In the genomic region with DNA sequence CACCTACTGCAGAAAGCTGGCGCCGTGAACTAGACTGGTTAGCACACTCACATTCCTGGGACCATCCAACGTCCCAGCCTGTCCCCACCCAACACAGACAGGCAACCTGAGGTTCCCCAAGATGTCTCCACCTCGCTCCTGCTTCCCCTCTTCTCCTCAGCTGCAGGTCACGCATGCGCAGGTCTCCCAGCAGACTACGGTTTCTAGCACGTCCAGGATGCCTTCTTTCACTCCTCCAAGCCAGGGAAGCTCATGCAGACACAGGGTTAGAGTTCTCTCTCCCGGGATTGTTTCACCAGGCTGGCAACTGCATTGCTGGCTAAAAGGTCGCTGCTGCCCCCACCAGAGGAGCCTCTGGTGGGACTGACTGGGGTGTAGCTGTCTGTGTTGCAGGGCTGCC, we compare ENCODE assay signal across 22 mouse cellular contexts. TPM values are rescaled to one million over a fixed set of nuclear protein-coding genes. Genes with fewer than 3 reads are reported as not detected.
DNase-seq lines count a peak whose midpoint lies in the region; ATAC-seq and TF ChIP-seq lines count a peak whose summit lies in the region.
"Had no signal": no experiment of that assay in that cellular context is flagged by ENCODE, and none has a peak within 500 bp of the region (broad histone marks: within the 10 kb centered on the region; RNA-seq: fewer than 3 reads in every experiment).

No protein-coding gene starts in this region.

- TF ChIP-seq CTCF in olfactory bulb, adult 2 months (IDR thresholded peaks at IDR 0.05; ENCODE audit: insufficient read depth, low read depth, low read length) = 0 out of 2 replicates have a peak, but pooled peaks have one; percentile 7

- 0 out of 2 replicates have a peak overlapping the region, but pooled peaks have one; percentile 17 for H3K27ac ChIP-seq in embryonic facial prominence, embryonic 15.5 days (replicated peaks)
- no peak overlapping the region for H3K27ac ChIP-seq in embryonic facial prominence, embryonic 10.5 days (replicated peaks)
- H3K27ac ChIP-seq in heart, embryonic 16.5 days (ENCODE audit: low read length) = no peak overlapping the region
- H3K27ac ChIP-seq in midbrain, embryonic 12.5 days (replicated peaks) = no peak overlapping the region
- no peak overlapping the region for H3K27ac ChIP-seq in midbrain, embryonic 15.5 days
- H3K27ac ChIP-seq in olfactory bulb, adult 2 months (ENCODE audit: insufficient read depth, low read depth, low read length) = no peak overlapping the region
- H3K27ac ChIP-seq in kidney, embryonic 15.5 days = no peak overlapping the region
- H3K27ac ChIP-seq: heart, embryonic 15.5 days; hindbrain, embryonic 12.5 days; stomach, embryonic 15.5 days had no signal

- H3K4me3 ChIP-seq in embryonic facial prominence, embryonic 15.5 days (replicated peaks) = no peak overlapping the region
- no peak overlapping the region for H3K4me3 ChIP-seq in embryonic facial prominence, embryonic 10.5 days
- no peak overlapping the region for H3K4me3 ChIP-seq in heart, embryonic 16.5 days (ENCODE audit: low read length)
- no peak overlapping the region for H3K4me3 ChIP-seq in midbrain, embryonic 12.5 days
- H3K4me3 ChIP-seq in midbrain, embryonic 15.5 days = no peak overlapping the region
- no peak overlapping the region for H3K4me3 ChIP-seq in olfactory bulb, adult 2 months (ENCODE audit: insufficient read depth, low read depth, low read length)
- H3K4me3 ChIP-seq in kidney, embryonic 15.5 days (replicated peaks) = no peak overlapping the region
- H3K4me3 ChIP-seq: heart, embryonic 15.5 days; hindbrain, embryonic 12.5 days; stomach, embryonic 15.5 days had no signal

- TF ChIP-seq POLR2A in olfactory bulb, adult 2 months (IDR thresholded peaks at IDR 0.05; ENCODE audit: insufficient read depth, low read depth, low read length) = no peak

- peaks cover 65% of the 10 kb centered on the region for H3K4me1 ChIP-seq in embryonic facial prominence, embryonic 15.5 days
- peaks cover 77% of the 10 kb centered on the region for H3K4me1 ChIP-seq in embryonic facial prominence, embryonic 10.5 days
- H3K4me1 ChIP-seq in heart, embryonic 16.5 days (ENCODE audit: control insufficient read depth, insufficient read depth, low read length) = peaks cover 44% of the 10 kb centered on the region
- peaks cover 31% of the 10 kb centered on the region for H3K4me1 ChIP-seq in midbrain, embryonic 12.5 days
- H3K4me1 ChIP-seq in midbrain, embryonic 15.5 days = peaks cover 12% of the 10 kb centered on the region
- H3K4me1 ChIP-seq in olfactory bulb, adult 2 months (ENCODE audit: control insufficient read depth, insufficient read depth, low read length) = peaks cover 21% of the 10 kb centered on the region
- peaks cover 52% of the 10 kb centered on the region for H3K4me1 ChIP-seq in kidney, embryonic 15.5 days

- 73% methylated on average over 10 of the region's 10 CpGs for WGBS in embryonic facial prominence, embryonic 15.5 days
- 74% methylated on average over 10 of the region's 10 CpGs for WGBS in embryonic facial prominence, embryonic 10.5 days
- 71% methylated on average over 10 of the region's 10 CpGs for WGBS in heart, embryonic 16.5 days
- WGBS in midbrain, embryonic 12.5 days = 68% methylated on average over 10 of the region's 10 CpGs
- 78% methylated on average over 10 of the region's 10 CpGs for WGBS in midbrain, embryonic 15.5 days
- 90% methylated on average over 10 of the region's 10 CpGs for WGBS in olfactory bulb, adult 2 months
- WGBS in kidney, embryonic 15.5 days = 77% methylated on average over 10 of the region's 10 CpGs

- H3K36me3 ChIP-seq in embryonic facial prominence, embryonic 15.5 days = no peaks in the 10 kb centered on the region
- peaks cover 3% of the 10 kb centered on the region; the same call in 1 of the 2 replicates for H3K36me3 ChIP-seq in embryonic facial prominence, embryonic 10.5 days (replicated peaks)
- no peaks in the 10 kb centered on the region for H3K36me3 ChIP-seq in heart, embryonic 16.5 days (ENCODE audit: control insufficient read depth, insufficient read depth)
- no peaks in the 10 kb centered on the region for H3K36me3 ChIP-seq in midbrain, embryonic 12.5 days
- H3K36me3 ChIP-seq in midbrain, embryonic 15.5 days (replicated peaks) = no peaks in the 10 kb centered on the region
- H3K36me3 ChIP-seq in kidney, embryonic 15.5 days = no peaks in the 10 kb centered on the region
- H3K36me3 ChIP-seq: heart, embryonic 15.5 days; hindbrain, embryonic 12.5 days; stomach, embryonic 15.5 days had no signal

- H3K27me3 ChIP-seq in embryonic facial prominence, embryonic 15.5 days = no peaks in the 10 kb centered on the region
- no peaks in the 10 kb centered on the region for H3K27me3 ChIP-seq in embryonic facial prominence, embryonic 10.5 days (replicated peaks; ENCODE audit: low read depth, poor library complexity, severe bottlenecking)
- no peaks in the 10 kb centered on the region for H3K27me3 ChIP-seq in heart, embryonic 16.5 days (ENCODE audit: control insufficient read depth, insufficient read depth, low read length)
- peaks cover 13% of the 10 kb centered on the region; the same call in 1 of the 2 replicates for H3K27me3 ChIP-seq in midbrain, embryonic 12.5 days
- H3K27me3 ChIP-seq in midbrain, embryonic 15.5 days (replicated peaks) = no peaks in the 10 kb centered on the region
- no peaks in the 10 kb centered on the region for H3K27me3 ChIP-seq in kidney, embryonic 15.5 days
- H3K27me3 ChIP-seq: heart, embryonic 15.5 days; hindbrain, embryonic 12.5 days; stomach, embryonic 15.5 days had no signal

- intact Hi-C loops in heart, postnatal 25 days (cut with DNase I) = no loop called here

- ATAC-seq in embryonic facial prominence, embryonic 15.5 days (ENCODE audit: insufficient number of reproducible peaks, low FRiP score, low TSS enrichment, low read depth) = no peak
- no peak for ATAC-seq in heart, embryonic 16.5 days (replicated peaks; ENCODE audit: extremely low read depth, insufficient read depth, low FRiP score)
- no peak for ATAC-seq in midbrain, embryonic 12.5 days (ENCODE audit: low FRiP score, low read depth)
- no peak for ATAC-seq in midbrain, embryonic 15.5 days (replicated peaks)
- no peak for ATAC-seq in kidney, embryonic 15.5 days (replicated peaks; ENCODE audit: low FRiP score)
- ATAC-seq: midbrain, embryonic 16.5 days had no signal

- no peak overlapping the region for H3K4me2 ChIP-seq in embryonic facial prominence, embryonic 15.5 days (replicated peaks)
- no peak overlapping the region for H3K4me2 ChIP-seq in heart, embryonic 16.5 days (ENCODE audit: low read depth, low read length)
- H3K4me2 ChIP-seq in midbrain, embryonic 12.5 days (replicated peaks) = no peak overlapping the region
- no peak overlapping the region for H3K4me2 ChIP-seq in midbrain, embryonic 15.5 days
- H3K4me2 ChIP-seq in kidney, embryonic 15.5 days = no peak overlapping the region
- H3K4me2 ChIP-seq: heart, embryonic 15.5 days; hindbrain, embryonic 12.5 days; stomach, embryonic 15.5 days had no signal

- no peak overlapping the region for H3K9ac ChIP-seq in embryonic facial prominence, embryonic 15.5 days
- 0 out of 2 replicates have a peak overlapping the region, but pooled peaks have one; percentile 13 for H3K9ac ChIP-seq in heart, embryonic 16.5 days (ENCODE audit: low read length)
- 0 out of 2 replicates have a peak overlapping the region, but pooled peaks have one; percentile 11 for H3K9ac ChIP-seq in midbrain, embryonic 12.5 days (replicated peaks)
- no peak overlapping the region for H3K9ac ChIP-seq in midbrain, embryonic 15.5 days
- H3K9ac ChIP-seq in kidney, embryonic 15.5 days = no peak overlapping the region
- H3K9ac ChIP-seq: heart, embryonic 15.5 days; hindbrain, embryonic 12.5 days; stomach, embryonic 15.5 days had no signal

- H3K9me3 ChIP-seq in embryonic facial prominence, embryonic 15.5 days (replicated peaks) = no peaks in the 10 kb centered on the region
- no peaks in the 10 kb centered on the region for H3K9me3 ChIP-seq in embryonic facial prominence, embryonic 10.5 days
- no peaks in the 10 kb centered on the region for H3K9me3 ChIP-seq in heart, embryonic 16.5 days (replicated peaks; ENCODE audit: control insufficient read depth, low read length)
- H3K9me3 ChIP-seq in midbrain, embryonic 12.5 days = no peaks in the 10 kb centered on the region
- H3K9me3 ChIP-seq in midbrain, embryonic 15.5 days = no peaks in the 10 kb centered on the region
- H3K9me3 ChIP-seq in kidney, embryonic 15.5 days (replicated peaks) = no peaks in the 10 kb centered on the region
- H3K9me3 ChIP-seq: heart, embryonic 15.5 days; hindbrain, embryonic 12.5 days; stomach, embryonic 15.5 days had no signal

- no peak for DNase-seq in embryonic facial prominence, embryonic 10.5 days (ENCODE audit: low spot score)
- DNase-seq in heart, postnatal 25 days (ENCODE audit: low spot score) = no peak
- DNase-seq: adrenal gland, postnatal 36 days; cerebellum, adult 11 months; cerebellum, postnatal 10 days; kidney, adult 18-20 months; kidney, postnatal 10 days; lung, adult 2 months; lung, postnatal 36 days; right cerebral cortex, adult 18-20 months; right cerebral cortex, postnatal 4 days; thymus, postnatal 25 days had no signal

RNA-seq across cellular contexts. Expression of gene Elmsan1, which starts 19.8 kb away (rescaled TPM):
- polyA plus RNA-seq in embryonic facial prominence, embryonic 15.5 days (2015; fragmentation: Nextera tagmentation; extraction: Ambion mirVana) = 15.4 and 15.9 TPM in 2 replicates
- 7.3 and 8.2 TPM in 2 replicates for polyA plus RNA-seq in embryonic facial prominence, embryonic 10.5 days (2016; fragmentation: Nextera tagmentation; extraction: Ambion mirVana)
- 7.1 and 7.5 TPM in 2 replicates for polyA plus RNA-seq in heart, embryonic 16.5 days (2015; fragmentation: Nextera tagmentation; extraction: Ambion mirVana)
- total RNA-seq in heart, postnatal 25 days (2021) = 10 to 100 TPM; 13.8 to 17.7 TPM
- 6.5 and 6.6 TPM in 2 replicates for polyA plus RNA-seq in midbrain, embryonic 12.5 days (2016; fragmentation: Nextera tagmentation; extraction: Ambion mirVana)
- polyA plus RNA-seq in midbrain, embryonic 15.5 days (2015; fragmentation: Nextera tagmentation; extraction: Ambion mirVana) = 4.3 and 4.4 TPM in 2 replicates
- polyA plus RNA-seq in olfactory bulb, adult 2 months (2012; ENCODE audit: insufficient read depth, insufficient read length, low replicate concordance, missing spikeins) = not detected in 2 replicates
- polyA plus RNA-seq in kidney, embryonic 15.5 days (2015; fragmentation: Nextera tagmentation; extraction: Ambion mirVana) = 8.7 and 10.8 TPM in 2 replicates

RNA-seq across cellular contexts. Expression of gene Pnma1, which starts 50.6 kb away (rescaled TPM):
- polyA plus RNA-seq in embryonic facial prominence, embryonic 15.5 days (2015; fragmentation: Nextera tagmentation; extraction: Ambion mirVana) = 1.8 and 3.0 TPM in 2 replicates
- 1.3 and 1.6 TPM in 2 replicates for polyA plus RNA-seq in embryonic facial prominence, embryonic 10.5 days (2016; fragmentation: Nextera tagmentation; extraction: Ambion mirVana)
- polyA plus RNA-seq in heart, embryonic 16.5 days (2015; fragmentation: Nextera tagmentation; extraction: Ambion mirVana) = 0.59 and 0.60 TPM in 2 replicates
- total RNA-seq in heart, postnatal 25 days (2021) = under 1 TPM; 0.14 to 0.18 TPM
- 3.6 and 3.7 TPM in 2 replicates for polyA plus RNA-seq in midbrain, embryonic 12.5 days (2016; fragmentation: Nextera tagmentation; extraction: Ambion mirVana)
- 6.5 and 7.7 TPM in 2 replicates for polyA plus RNA-seq in midbrain, embryonic 15.5 days (2015; fragmentation: Nextera tagmentation; extraction: Ambion mirVana)
- polyA plus RNA-seq in olfactory bulb, adult 2 months (2012; ENCODE audit: insufficient read depth, insufficient read length, low replicate concordance, missing spikeins) = not detected in 2 replicates
- polyA plus RNA-seq in kidney, embryonic 15.5 days (2015; fragmentation: Nextera tagmentation; extraction: Ambion mirVana) = 1.00 and 1.0 TPM in 2 replicates

Comparison
In these comparisons a context has a peak if more than half of its experiments do, and no peak if none do; other contexts are left out.
1. H3K9ac ChIP-seq: peak in heart, embryonic 16.5 days (single experiment) and midbrain, embryonic 12.5 days (single experiment); none in embryonic facial prominence, embryonic 15.5 days (single experiment), midbrain, embryonic 15.5 days (single experiment) and kidney, embryonic 15.5 days (single experiment).